Mouse (Mus musculus) lung, postnatal 10 days (tissue): ENCODE data around the gene Gm11437.

ENCODE experiments used
- DNase-seq: peaks from one replicate; pipeline ENCODE4 v3.0.0; 2021

Gene Gm11437

GRCm38 (mm10) chr11:84167046-84167526 lies at the start of gene Gm11437:
TSS of gene Gm11437 (minus strand) at chr11:84167476.
- no peak for DNase-seq

DNA sequence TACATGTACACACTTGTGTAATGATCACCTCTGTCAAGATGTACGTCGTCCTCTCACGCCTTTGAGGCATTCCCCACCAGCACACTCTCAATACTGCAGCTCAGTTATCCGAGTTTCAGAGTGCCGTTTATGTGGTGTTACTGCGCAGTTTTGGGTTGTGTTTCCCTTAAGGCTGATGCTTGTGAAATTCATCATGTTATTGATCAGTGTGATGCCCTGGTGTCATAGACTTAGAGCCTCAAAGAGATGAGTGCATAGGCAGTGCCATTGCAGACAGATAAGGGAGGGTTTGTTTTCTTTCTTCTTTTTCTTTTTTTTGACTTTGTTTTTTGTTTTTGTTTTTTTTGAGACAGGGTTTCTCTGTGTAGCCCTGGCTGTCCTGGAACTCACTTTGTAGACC lies 43.6 kb upstream of the Gm11437 start:
- no peak for DNase-seq

- DNase-seq = no peak
Measured at GRCm38 (mm10) chr11:84205776-84206175, 38.5 kb upstream of the Gm11437 start.

GRCm38 (mm10) chr11:84197607-84198402 lies 30.5 kb upstream of the Gm11437 start:
- no peak for DNase-seq

- DNase-seq = no peak
Measured at GRCm38 (mm10) chr11:84194751-84195150, 27.5 kb upstream of the Gm11437 start.

- DNase-seq = no peak
Measured at GRCm38 (mm10) chr11:84193249-84193648, 26.0 kb upstream of the Gm11437 start.

DNA sequence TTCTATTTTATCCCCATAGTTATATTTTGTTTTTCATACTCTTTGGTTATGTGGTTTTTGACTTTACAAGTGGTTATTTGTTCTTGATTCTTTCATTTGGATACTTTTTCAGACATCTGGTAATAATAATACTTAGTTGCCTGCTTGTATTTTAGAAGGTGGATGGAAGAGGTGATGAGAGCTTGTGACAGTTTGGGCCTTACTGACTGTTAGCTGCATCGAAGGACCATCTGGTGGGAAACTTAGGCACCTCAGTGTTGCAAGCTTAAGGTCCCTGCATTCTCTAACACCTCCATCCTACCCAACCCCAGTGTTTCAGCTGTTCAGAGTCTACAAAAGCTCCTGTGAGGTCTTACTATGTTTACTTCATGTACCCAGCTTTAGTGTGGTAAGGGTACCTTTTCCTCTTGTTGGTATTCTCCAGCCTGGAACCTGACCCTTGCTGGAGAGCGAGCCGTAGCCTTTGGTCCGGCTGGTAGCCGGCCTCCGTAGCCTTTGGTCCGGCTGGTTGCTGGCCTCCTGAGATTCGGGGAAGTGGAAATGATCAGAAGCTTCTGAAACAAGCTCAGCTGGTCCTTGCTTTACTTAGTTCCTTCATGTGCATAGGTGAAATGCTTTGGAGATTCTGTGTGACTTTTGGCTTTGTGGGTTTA lies 23.4 kb upstream of the Gm11437 start:
- DNase-seq = no peak

DNA sequence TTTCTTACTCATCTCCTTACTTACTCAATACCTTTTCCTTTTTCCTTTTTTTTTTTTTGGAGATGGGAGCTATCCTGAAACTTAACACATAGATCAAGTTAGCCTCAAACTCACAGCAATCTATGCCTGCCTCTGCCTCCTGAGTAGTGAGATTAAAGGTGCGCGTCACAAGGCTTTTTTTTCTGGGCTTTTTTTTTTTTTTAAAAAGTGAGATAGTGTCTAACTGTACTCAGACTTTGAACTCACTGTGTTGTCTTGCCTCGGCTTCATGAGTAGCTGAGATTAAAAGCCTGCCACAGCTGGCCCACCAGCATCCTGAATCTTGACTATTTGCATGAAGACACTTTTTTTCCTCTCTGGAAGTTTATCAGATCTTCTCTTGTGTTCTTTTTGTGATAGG lies 21.3 kb upstream of the Gm11437 start:
- DNase-seq = no peak

DNA sequence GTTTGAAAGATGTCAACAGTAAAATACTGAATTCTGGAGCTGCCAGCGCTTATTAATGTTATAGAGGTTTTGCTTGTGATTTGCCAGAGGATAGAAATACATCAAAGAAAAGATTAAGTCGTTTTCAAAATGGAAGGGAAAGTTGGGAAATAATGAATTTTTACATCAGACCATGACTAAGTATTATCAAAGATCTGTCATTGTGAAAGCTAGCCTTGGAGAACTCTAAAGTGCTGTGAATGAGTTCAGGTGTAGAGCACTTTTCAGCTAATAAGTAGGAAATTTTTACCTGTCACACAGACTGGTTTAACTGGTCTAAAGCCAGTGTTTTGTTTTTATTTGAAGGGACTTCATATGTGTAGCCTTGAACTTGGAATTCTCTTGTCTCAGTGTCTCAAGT lies 14.0 kb upstream of the Gm11437 start:
- no peak for DNase-seq

- DNase-seq = peak; percentile 79
Measured at GRCm38 (mm10) chr11:84179954-84180598, 12.8 kb upstream of the Gm11437 start.

DNA sequence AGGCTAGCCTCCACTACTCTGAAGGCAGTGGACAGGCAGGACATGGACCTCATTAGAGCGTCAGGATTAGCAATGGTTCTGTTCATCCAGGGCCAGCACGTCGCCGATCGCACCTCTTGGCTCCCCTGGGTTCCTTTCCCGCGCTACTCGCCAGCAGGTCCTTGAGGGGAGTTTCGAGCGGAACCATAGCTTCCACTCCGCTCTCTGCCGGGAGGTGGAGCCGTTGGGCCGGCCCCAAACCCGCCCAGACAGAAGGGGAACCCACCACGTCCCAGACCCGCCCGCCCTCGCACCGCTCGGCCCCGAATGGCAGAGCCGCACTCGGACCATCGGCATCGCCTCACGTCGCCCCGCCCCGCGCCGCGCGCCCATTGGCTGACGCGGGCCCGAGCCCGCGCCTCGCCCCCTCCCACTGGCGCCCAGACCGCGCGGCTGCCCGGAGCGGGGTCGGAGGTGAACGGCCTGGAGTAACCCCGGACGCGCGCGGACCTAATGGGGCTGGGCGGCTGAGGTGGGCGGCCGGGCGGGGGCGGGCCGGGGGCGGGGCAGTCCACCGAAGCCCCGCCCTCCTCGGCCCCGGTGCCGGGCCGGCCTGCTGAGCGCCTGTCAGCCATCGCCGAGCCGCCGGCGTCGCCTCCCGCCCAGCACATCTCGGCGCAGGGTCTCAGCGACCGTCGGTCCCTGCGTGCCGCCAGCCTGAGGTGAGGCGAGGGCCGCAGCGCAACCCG lies 12.1 kb upstream of the Gm11437 start:
- DNase-seq = peak; percentile 98

- DNase-seq = no peak
Measured at GRCm38 (mm10) chr11:84178571-84178970, 11.3 kb upstream of the Gm11437 start.

DNA sequence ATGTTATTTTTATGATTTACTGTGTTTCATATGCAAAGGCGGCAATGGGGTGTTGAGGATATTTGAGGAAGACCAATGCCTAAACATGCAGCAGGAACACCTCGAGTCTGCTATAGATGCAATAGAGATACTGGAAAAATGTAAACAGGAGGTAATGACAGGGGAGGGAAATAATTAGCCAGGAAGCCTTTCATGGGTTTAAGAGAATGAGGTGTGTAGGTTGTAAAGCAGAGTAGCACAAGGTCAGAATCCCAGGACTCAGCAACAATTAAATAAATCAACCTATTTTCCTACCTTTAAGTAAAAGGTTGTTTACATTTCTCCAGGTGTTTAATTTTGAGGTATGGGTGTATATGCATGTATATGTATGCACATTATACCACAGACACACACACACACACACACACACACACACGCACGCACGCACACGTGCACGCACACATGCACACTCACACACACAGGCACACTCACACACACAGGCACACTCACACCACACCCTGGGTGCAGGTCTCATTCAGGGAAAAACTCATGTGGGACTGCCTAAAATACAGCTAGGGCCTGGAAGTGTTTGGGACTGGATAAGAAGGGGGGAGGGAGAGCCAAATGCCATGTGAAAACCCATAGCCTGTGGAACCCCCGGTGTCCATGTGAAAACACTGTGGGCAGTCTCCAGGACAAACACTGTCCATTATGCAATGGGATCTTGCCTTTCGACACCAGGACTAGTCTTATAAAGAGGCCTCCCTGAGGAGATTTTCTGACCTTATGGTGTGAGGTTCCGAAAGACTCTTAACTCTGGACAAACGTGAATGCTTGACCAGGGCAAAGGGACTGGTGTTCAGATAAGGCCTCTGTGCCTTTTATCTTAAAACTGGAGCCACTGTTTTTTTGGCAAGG lies 5.5 kb upstream of the Gm11437 start:
- no peak for DNase-seq

GRCm38 (mm10) chr11:84168701-84169288 lies 1.5 kb upstream of the Gm11437 start:
- DNase-seq = peak; percentile 79

DNA sequence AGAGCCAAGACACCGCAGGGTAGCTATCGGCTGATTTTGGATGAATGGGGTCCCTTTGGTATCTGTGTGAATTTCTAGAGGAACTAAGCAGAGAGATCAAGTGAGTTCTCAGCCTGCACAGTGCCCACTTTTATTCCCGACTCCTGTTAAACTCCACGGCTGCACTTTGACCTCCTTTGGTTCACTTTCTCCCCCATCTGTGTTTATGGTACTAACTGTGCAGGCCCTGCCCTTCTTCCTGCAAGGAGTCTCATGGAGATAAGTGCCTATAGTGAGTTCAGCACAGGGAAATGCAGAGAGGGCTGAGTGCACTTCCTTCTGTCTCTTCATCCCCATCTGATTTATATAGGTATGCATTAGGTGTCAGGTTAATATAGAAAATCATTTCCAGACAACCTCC lies 2.7 kb downstream of the Gm11437 start:
- DNase-seq = no peak

GRCm38 (mm10) chr11:84164123-84164522 lies 3.2 kb downstream of the Gm11437 start:
- DNase-seq = no peak

- DNase-seq = no peak
Measured at GRCm38 (mm10) chr11:84156535-84157262, 10.6 kb downstream of the Gm11437 start.

DNA sequence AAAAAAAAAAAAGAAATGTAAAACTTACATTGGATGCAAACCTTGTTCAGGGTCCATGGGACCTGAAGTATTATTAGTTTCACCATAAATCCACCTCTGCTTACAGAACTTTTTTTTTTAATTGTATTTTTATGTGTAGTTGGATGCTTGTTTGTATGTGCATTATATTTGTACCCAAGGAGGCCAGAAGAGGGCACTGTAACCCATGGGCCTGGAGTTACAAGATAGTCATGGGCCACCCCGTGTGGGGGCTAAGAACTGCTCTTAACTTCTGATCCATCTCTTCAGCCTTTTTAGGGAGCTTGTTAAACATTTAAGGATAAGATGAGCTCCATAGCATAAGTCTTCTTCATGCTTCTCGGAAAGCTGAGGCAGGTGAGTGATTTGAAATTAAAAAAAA lies 16.4 kb downstream of the Gm11437 start:
- DNase-seq = peak; percentile 28

DNA sequence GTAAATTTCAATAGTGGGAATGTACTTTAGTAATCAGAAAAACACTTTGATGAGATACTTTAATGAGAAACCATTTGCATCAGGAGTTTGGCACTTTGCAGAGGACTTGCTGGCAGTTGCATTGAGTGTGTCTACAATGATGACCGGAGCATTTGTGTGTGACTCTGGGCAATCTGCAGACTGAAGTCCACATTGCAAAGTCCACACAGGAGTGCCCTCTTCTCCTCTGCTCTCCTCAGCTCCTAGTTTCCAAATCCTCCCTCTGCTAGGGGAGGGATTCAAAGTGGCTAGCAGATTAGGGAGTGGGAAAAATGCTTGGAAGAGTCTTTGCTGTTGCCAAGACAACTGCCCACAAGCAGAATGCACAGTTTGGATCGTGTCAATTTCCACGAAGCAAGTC lies 21.2 kb downstream of the Gm11437 start:
- DNase-seq = no peak

GRCm38 (mm10) chr11:84145201-84145798 lies 22.0 kb downstream of the Gm11437 start:
- DNase-seq = no peak
